Mouse (Mus musculus) limb, embryonic 14.5 days (tissue): ENCODE results near the gene Spout1. TPM values are rescaled to one million over a fixed set of nuclear protein-coding genes. Genes with fewer than 3 reads are reported as not detected.

Experiments used
- ATAC-seq: fragments of 200-750 bp; cut with Nextera tagmentation; 2 replicates; pipeline ENCODE4 v1.8.0; 2017; ENCODE audit warnings: low read depth, moderate number of reproducible peaks, moderate TSS enrichment; ENCODE audit not compliant: low FRiP score
- DNase-seq: peaks from one replicate; pipeline ENCODE4 v3.0.0-alpha.2; 2015; ENCODE audit warnings: low spot score
- H3K27ac ChIP-seq: fragments of 300-500 bp; sonication (generic); replicated peaks from 2 replicates; pipeline ENCODE4 v1.5.1; 2014; ENCODE audit warnings: low read depth, mild to moderate bottlenecking, low read length, moderate library complexity, mixed read lengths
- H3K27me3 ChIP-seq: fragments of 300-500 bp; sonication (generic); 2 replicates; pipeline ENCODE4 v1.6.1; 2014; ENCODE audit warnings: low read length, mixed read lengths; ENCODE audit not compliant: control insufficient read depth, insufficient read depth
- H3K36me3 ChIP-seq: fragments of 300-500 bp; sonication (generic); 2 replicates; pipeline ENCODE4 v1.6.1; 2014; ENCODE audit warnings: mild to moderate bottlenecking, low read length, moderate library complexity, mixed read lengths; ENCODE audit not compliant: control insufficient read depth, insufficient read depth
- H3K4me1 ChIP-seq: fragments of 300-500 bp; sonication (generic); 2 replicates; pipeline ENCODE4 v1.6.1; 2014; ENCODE audit warnings: antibody characterized with exemption, low read length, mixed read lengths; ENCODE audit not compliant: control insufficient read depth, insufficient read depth
- H3K4me2 ChIP-seq: fragments of 300-500 bp; sonication (generic); replicated peaks from 2 replicates; pipeline ENCODE4 v1.6.1; 2014; ENCODE audit warnings: low read depth, mild to moderate bottlenecking, low read length, moderate library complexity; ENCODE audit not compliant: severe bottlenecking
- H3K4me3 ChIP-seq: fragments of 300-500 bp; sonication (generic); replicated peaks from 2 replicates; pipeline ENCODE4 v1.5.1; 2014; ENCODE audit warnings: low read length
- H3K9ac ChIP-seq: fragments of 300-500 bp; sonication (generic); 2 replicates; pipeline ENCODE4 v1.6.1; 2014; ENCODE audit warnings: mild to moderate bottlenecking, low read depth, low read length, moderate library complexity; ENCODE audit not compliant: severe bottlenecking
- H3K9me3 ChIP-seq: fragments of 300-500 bp; sonication (generic); 2 replicates; pipeline ENCODE4 v1.6.1; 2016; ENCODE audit warnings: low read length; ENCODE audit not compliant: control insufficient read depth
- POLR2A ChIP-seq: fragments of 200-500 bp; IDR thresholded peaks from 2 replicates; pipeline ENCODE4 v1.8.0; 2012; ENCODE audit warnings: inconsistent platforms, mild to moderate bottlenecking, moderate library complexity, borderline replicate concordance; ENCODE audit not compliant: insufficient read depth, insufficient read length; ENCODE audit errors: extremely low read depth
- WGBS: fragments of 180-500 bp; shearing (Covaris S2); extraction: QIAGEN DNeasy Blood & Tissue Kit; methylation state at CpG from one replicate; pipeline ENCODE4 v1.1.7; 2014; 5-methylcytosine and 5-hydroxymethylcytosine counted together
- polyA plus RNA-seq, 2 experiments: library from polyadenylated mRNA; depleted of rRNA in 1 of 2; stranded (reverse) in 1 of 2; unstranded in 1 of 2; fragments of >200 nt; fragmentation: Nextera tagmentation in 1 of 2; extraction: Ambion mirVana in 1 of 2; gene quantifications; 2 replicates each; pipeline versions ENCODE4 v1.2.1 to v1.2.3; 2012 to 2014

Gene Spout1
- polyA plus RNA-seq, 2 experiments: 69.1 to 75.6 TPM

GRCm38 (mm10) chr2:30205255-30205628 is 27.0 kb upstream of the Spout1 start:
- H3K4me2 ChIP-seq: peak overlapping the region; percentile 83
- under 1% methylated on average over 13 of the region's 13 CpGs for WGBS
- H3K4me1 ChIP-seq: peaks cover 4% of the 10 kb centered on the region
- peak overlapping the region; percentile 63 for H3K4me3 ChIP-seq
- no peaks in the 10 kb centered on the region for H3K9me3 ChIP-seq
- TF ChIP-seq POLR2A: no peak
- H3K27me3 ChIP-seq: no peaks in the 10 kb centered on the region
- no peaks in the 10 kb centered on the region for H3K36me3 ChIP-seq
- DNase-seq (peak; percentile 38), ATAC-seq (peak; percentile 62)
- peak overlapping the region; percentile 63 for H3K9ac ChIP-seq
- H3K27ac ChIP-seq: peak overlapping the region; percentile 65; the same call in 1 of the 2 replicates

- no peak for DNase-seq
- no peak overlapping the region for H3K9ac ChIP-seq
- H3K4me2 ChIP-seq: no peak overlapping the region
- H3K4me3 ChIP-seq: no peak overlapping the region
- no peak for TF ChIP-seq POLR2A
- no peak for ATAC-seq
- peaks cover 4% of the 10 kb centered on the region for H3K4me1 ChIP-seq
- no peaks in the 10 kb centered on the region for H3K36me3 ChIP-seq
- no peaks in the 10 kb centered on the region for H3K9me3 ChIP-seq
- no peak overlapping the region for H3K27ac ChIP-seq
- 78% methylated on average over 7 of the region's 7 CpGs for WGBS
- no peaks in the 10 kb centered on the region for H3K27me3 ChIP-seq
Measured at GRCm38 (mm10) chr2:30203439-30203838, 25.2 kb upstream of the Spout1 start.

DNA sequence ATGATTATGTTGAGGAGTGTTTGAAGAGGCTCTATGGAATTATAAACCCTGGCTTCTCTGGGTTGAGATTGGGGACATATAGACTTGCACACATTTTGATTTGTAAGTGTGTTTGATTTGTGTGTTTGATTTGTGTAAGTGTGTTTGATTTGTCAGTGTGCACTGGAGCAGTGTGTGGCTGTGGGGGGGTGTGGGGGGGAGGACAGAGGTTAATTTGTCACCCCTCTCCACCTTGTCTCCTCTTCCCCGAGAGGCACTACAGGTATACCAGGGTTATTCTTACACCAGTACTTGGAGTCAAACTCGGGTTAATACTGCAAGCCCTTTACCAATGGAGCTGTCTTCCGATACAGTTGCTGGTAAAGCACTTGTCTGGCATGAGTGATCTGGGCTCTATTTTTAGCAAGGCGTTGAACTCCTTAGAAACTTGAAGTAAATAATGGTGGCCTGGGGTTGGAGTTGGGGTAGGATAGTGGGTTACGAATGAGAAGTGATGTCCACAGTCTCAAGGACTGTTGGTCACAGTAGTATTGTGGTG is 22.2 kb upstream of the Spout1 start:
- Histone ChIP-seq H3K9ac (no peak overlapping the region), H3K27me3 (no peaks in the 10 kb centered on the region), H3K27ac (no peak overlapping the region), H3K36me3 (no peaks in the 10 kb centered on the region), H3K4me2 (no peak overlapping the region), H3K4me1 (peaks cover 4% of the 10 kb centered on the region), H3K9me3 (no peaks in the 10 kb centered on the region), H3K4me3 (no peak overlapping the region)
- 84% methylated on average over 5 of the region's 5 CpGs for WGBS
- ATAC-seq (no peak), DNase-seq (no peak)
- no peak for TF ChIP-seq POLR2A

DNA sequence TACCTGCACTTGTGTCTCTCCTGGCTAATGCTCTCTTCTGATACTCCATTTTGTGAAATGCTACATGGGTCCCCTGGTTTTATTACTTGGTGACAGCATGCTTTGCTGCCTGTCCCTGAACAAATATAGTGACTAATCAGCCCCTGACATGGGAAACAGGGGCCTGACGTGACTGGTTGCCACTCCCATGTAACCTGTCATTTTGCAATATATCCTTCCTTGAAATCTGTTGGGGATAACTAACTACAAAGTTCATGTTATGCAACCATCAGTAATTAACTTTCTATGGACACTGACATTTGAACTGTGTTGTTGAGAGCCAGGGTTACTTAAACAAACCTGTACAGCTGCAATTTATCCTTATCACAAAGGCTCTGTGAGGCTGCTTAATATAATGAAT is 21.7 kb upstream of the Spout1 start:
- no peaks in the 10 kb centered on the region for H3K9me3 ChIP-seq
- WGBS: 57% methylated on average over 1 of the region's 1 CpGs
- peaks cover 4% of the 10 kb centered on the region for H3K4me1 ChIP-seq
- no peaks in the 10 kb centered on the region for H3K27me3 ChIP-seq
- no peak overlapping the region for H3K9ac ChIP-seq
- no peak overlapping the region for H3K4me3 ChIP-seq
- ATAC-seq (no peak), DNase-seq (no peak)
- no peak for TF ChIP-seq POLR2A
- H3K36me3 ChIP-seq: no peaks in the 10 kb centered on the region
- no peak overlapping the region for H3K4me2 ChIP-seq
- no peak overlapping the region for H3K27ac ChIP-seq

DNA sequence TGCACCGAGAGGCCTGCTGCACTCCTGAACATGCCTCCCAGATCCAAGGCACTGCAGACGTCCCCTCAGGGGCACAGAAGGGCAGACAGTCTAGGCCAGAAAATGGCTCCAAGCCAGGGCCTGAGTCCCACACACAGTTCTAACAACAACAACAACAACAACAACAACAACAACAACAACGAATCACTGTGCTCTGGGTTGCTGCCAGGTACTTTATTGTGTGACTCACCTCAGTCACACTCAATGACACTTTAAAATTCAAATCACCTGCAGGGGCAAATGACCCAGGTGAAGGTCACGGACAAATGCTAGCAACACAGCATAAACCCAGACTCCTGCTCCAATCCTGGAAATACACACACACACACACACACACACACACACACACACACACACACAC is 19.8 kb upstream of the Spout1 start:
- no peaks in the 10 kb centered on the region for H3K36me3 ChIP-seq
- ATAC-seq: no peak
- H3K27ac ChIP-seq: no peak overlapping the region
- no peak for TF ChIP-seq POLR2A
- H3K9ac ChIP-seq: no peak overlapping the region
- no peaks in the 10 kb centered on the region for H3K9me3 ChIP-seq
- no peak overlapping the region for H3K4me2 ChIP-seq
- H3K4me1 ChIP-seq: no peaks in the 10 kb centered on the region
- no peak for DNase-seq
- 69% methylated on average over 4 of the region's 4 CpGs for WGBS
- H3K4me3 ChIP-seq: no peak overlapping the region
- H3K27me3 ChIP-seq: no peaks in the 10 kb centered on the region

DNA sequence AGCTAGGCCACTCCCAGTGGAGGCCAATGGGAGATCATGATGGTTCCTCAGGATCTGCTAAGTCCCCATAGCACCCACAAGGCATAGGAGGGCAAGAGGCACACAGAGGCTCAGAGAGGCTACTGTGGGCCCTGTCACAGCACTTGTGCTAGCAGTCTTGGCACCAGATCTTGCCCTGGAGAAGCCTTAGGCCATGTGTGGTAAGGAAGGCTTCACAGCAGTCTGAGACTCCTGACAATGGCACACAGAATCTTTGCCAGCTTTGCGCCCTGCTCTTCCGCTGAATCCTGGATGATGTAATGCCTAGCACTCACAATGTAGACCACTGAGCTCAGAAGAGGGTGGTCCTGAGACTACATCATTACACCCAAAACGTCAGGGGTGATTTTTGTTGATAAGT is 16.4 kb upstream of the Spout1 start:
- Histone ChIP-seq H3K4me3 (no peak overlapping the region), H3K36me3 (0 out of 2 replicates have a peak, but pooled peaks cover 2% of the 10 kb centered on the region), H3K9me3 (no peaks in the 10 kb centered on the region), H3K4me2 (no peak overlapping the region), H3K4me1 (no peaks in the 10 kb centered on the region), H3K27me3 (no peaks in the 10 kb centered on the region), H3K27ac (no peak overlapping the region), H3K9ac (no peak overlapping the region)
- WGBS: 89% methylated on average over 3 of the region's 3 CpGs
- DNase-seq (no peak), ATAC-seq (no peak)
- TF ChIP-seq POLR2A: no peak
